11 mouse cellular contexts compared by ENCODE assay signal in genomic region chr6:33283936-33284335, GRCm38 (mm10).
"Had no signal": no experiment of that assay in that cellular context is flagged by ENCODE, and none has a peak within 500 bp of the region (broad histone marks: within the 10 kb centered on the region; RNA-seq: fewer than 3 reads in every experiment).

No protein-coding gene starts in this region.

- DNase-seq: kidney, postnatal 36 days; layer of hippocampus, adult 9-11 months; layer of hippocampus, postnatal 36 days; lung, embryonic 14.5 days; lung, postnatal 10 days; lung, postnatal 4 days; thymus, postnatal 14 days had no signal

- H3K9me3 ChIP-seq: limb, embryonic 15.5 days; liver, embryonic 12.5 days had no signal

- H3K4me1 ChIP-seq: limb, embryonic 15.5 days had no signal

- H3K4me2 ChIP-seq: limb, embryonic 15.5 days; liver, embryonic 12.5 days; lung, embryonic 14.5 days; midbrain, embryonic 11.5 days had no signal

- H3K36me3 ChIP-seq: limb, embryonic 15.5 days had no signal

- H3K27me3 ChIP-seq: limb, embryonic 15.5 days; liver, embryonic 12.5 days had no signal

- ATAC-seq: liver, embryonic 12.5 days had no signal

- H3K9ac ChIP-seq: limb, embryonic 15.5 days; liver, embryonic 12.5 days; lung, embryonic 14.5 days had no signal

- H3K4me3 ChIP-seq: limb, embryonic 15.5 days; liver, embryonic 12.5 days had no signal

- H3K27ac ChIP-seq: limb, embryonic 15.5 days; liver, embryonic 12.5 days; stomach, postnatal 0 days had no signal
